ENCODE assay signal across 24 mouse cellular contexts in genomic region chr7:80453121-80453520, GRCm38 (mm10). TPM values are rescaled to one million over a fixed set of nuclear protein-coding genes. Genes with fewer than 3 reads are reported as not detected.
DNase-seq lines count a peak whose midpoint lies in the region; ATAC-seq and TF ChIP-seq lines count a peak whose summit lies in the region.
"Had no signal": no experiment of that assay in that cellular context is flagged by ENCODE, and none has a peak within 500 bp of the region (broad histone marks: within the 10 kb centered on the region; RNA-seq: fewer than 3 reads in every experiment).

No protein-coding gene starts in this region.

- no peak for TF ChIP-seq EP300 in liver, postnatal 0 days (IDR thresholded peaks at IDR 0.05; ENCODE audit: low read depth)

- no peaks in the 10 kb centered on the region for H3K36me3 ChIP-seq in liver, adult 2 months (ENCODE audit: control insufficient read depth, insufficient read depth, low read length)
- peaks cover 64% of the 10 kb centered on the region for H3K36me3 ChIP-seq in liver, embryonic 12.5 days
- H3K36me3 ChIP-seq in liver, postnatal 0 days (replicated peaks; ENCODE audit: insufficient read depth, low read length): peaks cover 23% of the 10 kb centered on the region

- peak; percentile 74 to 83 for DNase-seq in adrenal gland, adult (ENCODE audit: inconsistent age in 2 of 2, low spot score in 1 of 2)
- no peak for DNase-seq in adrenal gland, postnatal 25 days
- DNase-seq in adrenal gland, adult 8-10 months: peak; percentile 61
- no peak for DNase-seq in adrenal gland, postnatal 14 days
- DNase-seq in liver, adult 2 months (ENCODE audit: extremely low read depth, low read depth, low spot score): peak; percentile 84
- DNase-seq in liver, postnatal 0 days: peak; percentile 9
- DNase-seq in liver: no peak
- DNase-seq: adrenal gland, postnatal 10 days; B cell, adult 2 months; cerebellum, adult 11 months; cerebellum, adult 18-20 months; cerebellum, adult 8-10 months; cerebellum, adult 9-11 months; cerebellum, postnatal 14 days; cerebellum, postnatal 36 days; embryo, embryonic 11 days; forebrain, postnatal 0 days had no signal

- no peaks in the 10 kb centered on the region for H3K27me3 ChIP-seq in liver, adult 2 months (ENCODE audit: control insufficient read depth, insufficient read depth, low read length)
- no peaks in the 10 kb centered on the region for H3K27me3 ChIP-seq in liver, embryonic 12.5 days (replicated peaks)
- no peaks in the 10 kb centered on the region for H3K27me3 ChIP-seq in liver, postnatal 0 days (ENCODE audit: insufficient read depth, low read length)
- H3K27me3 ChIP-seq: CH12.LX; embryonic facial prominence, embryonic 12.5 days; forebrain, embryonic 13.5 days; forebrain, embryonic 15.5 days had no signal

- 38% methylated on average over 3 of the region's 3 CpGs for WGBS in liver, adult 2 months
- WGBS in liver, embryonic 12.5 days (ENCODE audit: insufficient replicate concordance): 91% methylated on average over 3 of the region's 3 CpGs
- WGBS in liver, postnatal 0 days (ENCODE audit: insufficient replicate concordance): 77% methylated on average over 3 of the region's 3 CpGs

- H3K27ac ChIP-seq in liver, adult 2 months (replicated peaks; ENCODE audit: insufficient read depth, low read depth, low read length): peak overlapping the region; percentile 91
- no peak overlapping the region for H3K27ac ChIP-seq in liver, embryonic 12.5 days
- H3K27ac ChIP-seq in liver, postnatal 0 days (ENCODE audit: low read depth): 0 out of 2 replicates have a peak overlapping the region, but pooled peaks have one; percentile 6
- H3K27ac ChIP-seq: embryonic facial prominence, embryonic 12.5 days; forebrain, embryonic 13.5 days; forebrain, embryonic 15.5 days had no signal

- H3K9ac ChIP-seq in liver, adult 2 months (ENCODE audit: low read depth, low read length): no peak overlapping the region
- no peak overlapping the region for H3K9ac ChIP-seq in liver, embryonic 12.5 days
- no peak overlapping the region for H3K9ac ChIP-seq in liver, postnatal 0 days (replicated peaks)
- H3K9ac ChIP-seq: embryonic facial prominence, embryonic 12.5 days; forebrain, embryonic 13.5 days; forebrain, embryonic 15.5 days; forebrain, postnatal 0 days had no signal

- TF ChIP-seq POLR2A in liver, adult 2 months (IDR thresholded peaks at IDR 0.05; ENCODE audit: extremely low read depth, insufficient read depth, low read length): no peak

- H3K4me1 ChIP-seq in liver, adult 2 months (ENCODE audit: control insufficient read depth, insufficient read depth, low read length): peaks cover 33% of the 10 kb centered on the region
- H3K4me1 ChIP-seq in liver, embryonic 12.5 days: peaks cover 38% of the 10 kb centered on the region
- peaks cover 54% of the 10 kb centered on the region for H3K4me1 ChIP-seq in liver, postnatal 0 days (ENCODE audit: insufficient read depth)
- H3K4me1 ChIP-seq: forebrain, embryonic 13.5 days; forebrain, embryonic 15.5 days had no signal

- ATAC-seq in liver, embryonic 12.5 days: no peak
- no peak for ATAC-seq in liver, postnatal 0 days
- ATAC-seq: CD4-positive, CD25-positive, alpha-beta regulatory T cell, adult 4 months; forebrain, embryonic 13.5 days; forebrain, embryonic 15.5 days; forebrain, postnatal 0 days had no signal

- H3K79me2 ChIP-seq in liver, adult 2 months (ENCODE audit: control insufficient read depth, insufficient read depth, low read length): no peaks in the 10 kb centered on the region

- H3K9me3 ChIP-seq in liver, embryonic 12.5 days (replicated peaks): no peaks in the 10 kb centered on the region
- H3K9me3 ChIP-seq in liver, postnatal 0 days (ENCODE audit: low read length): no peaks in the 10 kb centered on the region
- H3K9me3 ChIP-seq: embryonic facial prominence, embryonic 12.5 days; forebrain, embryonic 13.5 days; forebrain, embryonic 15.5 days; G1E had no signal

- no peak for TF ChIP-seq CTCF in liver, adult 2 months (IDR thresholded peaks at IDR 0.05; ENCODE audit: low read depth, low read length)
- TF ChIP-seq CTCF in liver, postnatal 0 days (IDR thresholded peaks at IDR 0.05; ENCODE audit: low read depth): no peak

- H3K4me2 ChIP-seq in liver, embryonic 12.5 days: no peak overlapping the region
- H3K4me2 ChIP-seq in liver, postnatal 0 days (ENCODE audit: low read depth, low read length): no peak overlapping the region
- H3K4me2 ChIP-seq: embryonic facial prominence, embryonic 12.5 days; forebrain, embryonic 13.5 days; forebrain, embryonic 15.5 days had no signal

- no peak overlapping the region for H3K4me3 ChIP-seq in liver, adult 2 months (ENCODE audit: insufficient read depth, low read depth, low read length)
- no peak overlapping the region for H3K4me3 ChIP-seq in liver, embryonic 12.5 days
- no peak overlapping the region for H3K4me3 ChIP-seq in liver, postnatal 0 days (ENCODE audit: low read depth, low read length)
- H3K4me3 ChIP-seq: embryonic facial prominence, embryonic 12.5 days; forebrain, embryonic 13.5 days; forebrain, embryonic 15.5 days had no signal

RNA-seq across cellular contexts. Expression of gene Furin, which starts 47.9 kb away (rescaled TPM):
- 157 and 167 TPM in 2 replicates for total RNA-seq in adrenal gland, postnatal 25 days (2021)
- 100 to 1,000 TPM; 153 to 192 (median 166) TPM for total RNA-seq in adrenal gland, adult 8-10 months (2022)
- total RNA-seq in adrenal gland, postnatal 14 days (2021): 138 and 140 TPM in 2 replicates
- 26.5 and 42.6 TPM in 2 replicates for total RNA-seq in liver, adult 2 months (2014; rRNA removed)
- 152 and 163 TPM in 2 replicates for polyA plus RNA-seq in liver, adult 2 months (2012; rRNA removed)
- 5.6 and 5.9 TPM in 2 replicates for polyA plus RNA-seq in liver, embryonic 12.5 days (2016; fragmentation: Nextera tagmentation; extraction: Ambion mirVana)
- polyA plus RNA-seq in liver, postnatal 0 days (2015; fragmentation: Nextera tagmentation; extraction: Ambion mirVana): 17.7 and 18.0 TPM in 2 replicates

Comparison
In these comparisons a context has a peak if more than half of its experiments do, and no peak if none do; other contexts are left out.
1. DNase-seq: peak in adrenal gland, adult (2 of 2), adrenal gland, adult 8-10 months (single experiment), liver, adult 2 months (single experiment) and liver, postnatal 0 days (single experiment); none in adrenal gland, postnatal 25 days (single experiment), adrenal gland, postnatal 14 days (single experiment) and liver (single experiment).